Mouse (Mus musculus) heart, postnatal 4 days (tissue): ENCODE data around the gene Rabep1. TPM values are rescaled to one million over a fixed set of nuclear protein-coding genes. Genes with fewer than 3 reads are reported as not detected.

Experiments
- DNase-seq: peaks from one replicate; pipeline ENCODE4 v3.0.0; 2021
- total RNA-seq, 2 experiments: library from RNA; stranded (reverse); gene quantifications; 2 replicates each; pipeline ENCODE4 v1.2.3; 2021

Rabep1 gene
- total RNA-seq, 2 experiments from 2014 or later: 34.7 to 38.0 TPM

- no peak for DNase-seq
Measured at GRCm38 (mm10) chr11:70977293-70977692, 132.7 kb downstream of the Rabep1 start.

DNA sequence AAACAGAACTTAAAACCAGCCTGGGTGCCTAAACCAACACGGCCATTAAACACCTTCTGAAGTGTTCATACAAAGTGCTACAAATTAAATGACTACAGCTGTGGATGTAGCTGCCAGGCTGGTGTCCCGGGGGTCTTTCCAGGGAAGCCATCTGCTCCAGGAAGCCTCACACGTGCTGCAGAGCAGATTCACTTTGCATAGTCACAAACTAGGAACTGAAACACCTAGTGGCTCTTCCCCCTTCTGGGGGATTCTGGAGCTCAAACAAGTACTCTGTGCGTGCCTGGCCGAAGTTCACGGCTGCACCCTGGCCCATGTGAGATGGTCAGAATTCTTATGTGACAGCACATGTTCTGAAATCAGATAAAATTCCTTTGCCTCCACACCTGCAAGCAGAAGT, 135.7 kb downstream of the Rabep1 start:
- no peak for DNase-seq

DNA sequence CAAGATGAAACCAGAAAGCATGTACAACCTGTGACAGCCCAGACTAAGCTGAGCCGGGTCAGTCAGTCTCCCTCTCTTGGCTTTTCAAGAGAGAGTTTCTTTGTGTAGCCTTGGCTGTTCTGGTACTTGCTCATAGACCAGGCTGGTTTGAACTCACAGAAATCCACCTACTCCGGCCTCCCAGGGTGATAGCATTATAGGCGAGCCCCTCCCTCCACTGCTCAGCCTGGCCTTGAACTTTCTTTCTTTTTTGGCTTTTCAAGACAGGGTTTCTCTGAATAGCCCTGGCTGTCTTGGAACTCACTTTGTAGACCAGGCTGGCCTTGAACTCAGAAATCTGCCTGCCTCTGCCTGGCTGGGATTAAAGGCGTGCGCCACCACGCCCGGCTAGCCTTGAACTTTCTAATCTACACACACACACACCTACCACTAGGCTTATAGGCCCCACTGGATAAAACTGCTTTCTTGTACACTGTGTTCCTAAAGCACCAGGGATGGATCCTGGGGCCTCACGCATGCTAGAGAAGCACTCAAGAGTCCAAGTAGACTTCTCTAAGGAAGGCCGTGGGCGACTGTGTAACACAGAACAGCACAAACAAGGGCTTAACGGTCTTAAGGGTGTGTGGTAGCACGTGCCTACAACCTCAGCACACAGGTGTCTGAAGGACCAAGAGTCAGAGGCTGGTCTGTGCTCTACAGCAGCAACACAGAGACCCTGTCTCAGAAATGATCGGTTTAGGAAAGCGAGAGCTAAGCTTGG, 136.4 kb downstream of the Rabep1 start:
- DNase-seq: no peak

DNA sequence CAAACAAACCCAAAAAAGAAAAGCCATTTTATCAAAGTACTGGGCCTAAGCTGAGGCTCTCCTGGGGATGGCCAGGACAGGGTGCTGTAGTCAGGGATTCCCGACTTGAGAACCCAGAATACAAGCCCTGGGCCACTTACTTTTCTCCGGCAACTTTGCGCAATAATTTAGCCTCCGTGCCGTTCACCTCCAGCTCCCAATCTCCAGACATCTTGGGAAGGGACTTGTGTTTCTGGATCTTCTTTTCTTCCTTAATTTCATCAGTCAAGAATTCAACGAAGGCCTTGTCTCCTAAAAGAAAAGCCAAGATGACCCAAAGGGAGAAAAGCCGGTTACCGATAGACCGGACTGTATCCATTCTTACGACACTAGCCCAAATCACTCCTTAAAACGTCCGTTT, 137.5 kb downstream of the Rabep1 start:
- DNase-seq: no peak

DNA sequence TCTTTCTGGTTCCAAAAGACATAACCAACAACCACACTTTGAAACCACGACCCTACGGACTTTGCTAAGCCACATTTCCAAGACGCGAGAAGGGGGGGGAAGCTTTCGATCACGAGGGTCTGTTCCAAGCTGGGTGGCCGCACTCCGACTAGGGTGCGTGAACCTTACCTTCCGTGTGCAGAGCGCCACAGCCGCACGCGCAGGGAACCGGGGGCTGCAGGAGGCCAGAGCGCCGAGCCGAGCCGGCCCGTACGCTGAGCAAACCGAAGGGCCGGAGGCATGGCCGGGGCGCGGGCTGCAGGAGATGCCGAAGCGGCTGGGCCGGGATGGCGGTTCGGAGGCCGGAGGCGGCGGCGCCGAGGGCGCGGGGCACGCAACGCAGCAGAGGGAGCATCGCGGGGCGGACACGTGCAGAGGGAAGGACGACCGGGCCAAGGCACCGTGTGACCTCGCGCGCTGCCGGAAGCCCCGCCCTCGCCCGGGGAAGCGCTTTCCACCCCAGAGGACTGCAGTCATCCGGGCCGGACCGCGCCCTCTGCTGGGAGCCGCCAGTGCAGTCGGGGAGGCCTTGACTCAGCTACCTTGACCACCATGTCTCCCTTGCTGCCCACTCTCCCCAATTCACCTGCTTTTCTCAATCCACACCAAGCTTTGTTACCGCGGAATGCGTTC, 138.1 kb downstream of the Rabep1 start, which contains the start of gene C1qbp:
C1qbp (minus strand) TSS at position 470 of the 672 bp plus-strand sequence.
- peak; percentile 98 for DNase-seq

Other genes with a start within 250 kb of the Rabep1 start
- not detected for gene 4930544D05Rik, start 228.9 kb upstream of the Rabep1 start, total RNA-seq
- gene Chrne, start 225.6 kb upstream of the Rabep1 start, total RNA-seq: not detected
- under 1 TPM; 0.16 to 0.26 TPM for gene Gp1ba, start 205.7 kb upstream of the Rabep1 start, total RNA-seq
- gene Rnf167, start 197.5 kb upstream of the Rabep1 start, total RNA-seq: 10 to 100 TPM; 42.1 to 42.8 TPM
- 100 to 1,000 TPM; 311 to 313 TPM for gene Slc25a11, start 197.3 kb upstream of the Rabep1 start, total RNA-seq
- gene Pfn1, start 190.1 kb upstream of the Rabep1 start, total RNA-seq: 100 to 1,000 TPM; 572 to 580 TPM
- gene Eno3, start 187.6 kb upstream of the Rabep1 start, total RNA-seq: 1,000 to 10,000 TPM; 1,339 to 1,391 TPM
- gene Spag7, start 175.4 kb upstream of the Rabep1 start, total RNA-seq: 10 to 100 TPM; 86.2 to 92.3 TPM
- gene Camta2, start 156.7 kb upstream of the Rabep1 start, total RNA-seq: 10 to 100 TPM; 22.2 to 23.5 TPM
- 1 to 10 TPM; 1.7 to 2.2 TPM for gene Inca1, start 144.6 kb upstream of the Rabep1 start, total RNA-seq
- gene Kif1c, start 144.2 kb upstream of the Rabep1 start, total RNA-seq: 100 to 1,000 TPM; 238 to 241 TPM
- gene Zfp3, start 80.6 kb upstream of the Rabep1 start, total RNA-seq: 10 to 100 TPM; 11.8 to 12.1 TPM
- gene Scimp, start 32.2 kb upstream of the Rabep1 start, total RNA-seq: not detected
- gene Nup88, start 125.2 kb downstream of the Rabep1 start, total RNA-seq: 10 to 100 TPM; 70.1 to 72.2 TPM
- gene Rpain, start 125.4 kb downstream of the Rabep1 start, total RNA-seq: 10 to 100 TPM; 15.0 to 18.5 TPM
- gene C1qbp, start 138.2 kb downstream of the Rabep1 start, total RNA-seq: 100 to 1,000 TPM; 233 to 253 TPM
- gene Dhx33, start 159.7 kb downstream of the Rabep1 start, total RNA-seq: 10 to 100 TPM; 15.0 to 16.9 TPM
- gene Mis12, start 174.8 kb downstream of the Rabep1 start, total RNA-seq: 10 to 100 TPM; 15.2 to 15.3 TPM
- gene Derl2, start 175.1 kb downstream of the Rabep1 start, total RNA-seq: 10 to 100 TPM; 22.2 to 24.9 TPM
- 1 to 10 TPM; 5.2 to 5.6 TPM for gene 6330403K07Rik, start 188.7 kb downstream of the Rabep1 start, total RNA-seq